7 mouse cellular contexts compared by ENCODE assay signal in the genomic region with DNA sequence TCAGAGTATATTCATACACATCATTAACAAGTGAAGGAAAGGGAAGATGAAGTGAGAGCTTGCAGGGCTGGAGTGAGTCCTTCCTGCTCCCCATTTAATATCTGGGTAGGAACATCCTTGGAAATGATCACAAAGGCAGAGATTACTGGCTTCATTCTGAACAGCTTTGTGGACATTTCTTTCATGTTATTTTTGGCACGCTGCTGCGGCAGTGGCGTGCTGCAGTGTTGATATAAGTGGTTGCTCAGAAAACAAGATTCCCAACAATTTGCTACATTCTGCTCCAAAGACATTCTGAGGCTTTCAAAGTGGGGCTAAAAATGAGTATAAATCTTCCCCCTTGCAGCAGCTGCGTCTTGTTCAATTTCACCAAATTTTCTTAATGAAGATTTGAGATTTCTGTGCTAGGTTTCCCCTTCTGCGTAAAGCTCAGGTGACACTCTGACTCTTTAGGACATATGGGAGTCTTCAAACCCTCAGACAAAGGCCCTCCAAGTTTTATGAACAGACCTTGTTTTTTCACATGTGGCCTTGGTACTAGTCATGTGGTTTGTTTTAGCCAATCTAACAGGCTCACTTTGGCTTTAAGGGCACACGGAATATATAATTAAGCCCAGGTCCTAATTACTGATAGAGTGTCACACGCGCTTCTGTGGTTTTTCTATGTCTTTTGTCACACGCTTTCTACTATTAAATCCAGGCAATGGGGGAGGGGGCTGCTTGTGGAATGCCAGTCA.
A peak's percentile ranks its signal among the peaks of the same experiment; 100 is the strongest.
DNase-seq lines count a peak whose midpoint lies in the region; ATAC-seq and TF ChIP-seq lines count a peak whose summit lies in the region.

No protein-coding gene starts in this region.

- no peak overlapping the region for H3K27ac ChIP-seq in liver, adult 2 months (replicated peaks; ENCODE audit: insufficient read depth, low read depth, low read length)
- H3K27ac ChIP-seq in liver, postnatal 0 days (ENCODE audit: low read depth) = no peak overlapping the region
- H3K27ac ChIP-seq in embryonic facial prominence, embryonic 15.5 days (replicated peaks) = peak overlapping the region; percentile 29; the same call in 1 of the 2 replicates
- H3K27ac ChIP-seq in kidney, adult 2 months (ENCODE audit: insufficient read depth, low read depth, low read length) = no peak overlapping the region

- no peaks in the 10 kb centered on the region for H3K27me3 ChIP-seq in liver, adult 2 months (ENCODE audit: control insufficient read depth, insufficient read depth, low read length)
- no peaks in the 10 kb centered on the region for H3K27me3 ChIP-seq in liver, postnatal 0 days (ENCODE audit: insufficient read depth, low read length)
- no peaks in the 10 kb centered on the region for H3K27me3 ChIP-seq in embryonic facial prominence, embryonic 15.5 days
- H3K27me3 ChIP-seq in kidney, adult 2 months (replicated peaks; ENCODE audit: control insufficient read depth, insufficient read depth, low read length) = no peaks in the 10 kb centered on the region

- no peaks in the 10 kb centered on the region for H3K4me1 ChIP-seq in liver, adult 2 months (ENCODE audit: control insufficient read depth, insufficient read depth, low read length)
- H3K4me1 ChIP-seq in liver, postnatal 0 days (ENCODE audit: insufficient read depth) = no peaks in the 10 kb centered on the region
- peaks cover 7% of the 10 kb centered on the region for H3K4me1 ChIP-seq in embryonic facial prominence, embryonic 15.5 days
- 0 out of 2 replicates have a peak, but pooled peaks cover 3% of the 10 kb centered on the region for H3K4me1 ChIP-seq in kidney, adult 2 months (ENCODE audit: control insufficient read depth, insufficient read depth, low read length)

- WGBS in liver, adult 2 months = 62% methylated on average over 9 of the region's 9 CpGs
- WGBS in liver, postnatal 0 days (ENCODE audit: insufficient replicate concordance) = 77% methylated on average over 9 of the region's 9 CpGs
- WGBS in embryonic facial prominence, embryonic 15.5 days = 34% methylated on average over 9 of the region's 9 CpGs
- WGBS in kidney, adult 2 months = 65% methylated on average over 9 of the region's 9 CpGs

- DNase-seq in liver, adult 2 months (ENCODE audit: extremely low read depth, low read depth, low spot score) = peak; percentile 65
- no peak for DNase-seq in liver, postnatal 0 days
- peak; percentile 52 for DNase-seq in kidney, adult 2 months
- DNase-seq in lung, postnatal 4 days = peak; percentile 31 to 77
- DNase-seq in thymus, postnatal 14 days = no peak
- DNase-seq in layer of hippocampus, postnatal 10 days (ENCODE audit: low spot score in 2 of 2) = no peak

- no peak for ATAC-seq in liver, postnatal 0 days
- ATAC-seq in embryonic facial prominence, embryonic 15.5 days (ENCODE audit: insufficient number of reproducible peaks, low FRiP score, low TSS enrichment, low read depth) = no peak

- no peaks in the 10 kb centered on the region for H3K79me2 ChIP-seq in liver, adult 2 months (ENCODE audit: control insufficient read depth, insufficient read depth, low read length)

- no peaks in the 10 kb centered on the region for H3K9me3 ChIP-seq in liver, postnatal 0 days (ENCODE audit: low read length)
- no peaks in the 10 kb centered on the region for H3K9me3 ChIP-seq in embryonic facial prominence, embryonic 15.5 days (replicated peaks)

- no peak for TF ChIP-seq CTCF in liver, adult 2 months (IDR thresholded peaks at IDR 0.05; ENCODE audit: low read depth, low read length)
- no peak for TF ChIP-seq CTCF in liver, postnatal 0 days (IDR thresholded peaks at IDR 0.05; ENCODE audit: low read depth)
- TF ChIP-seq CTCF in kidney, adult 2 months (conservative IDR thresholded peaks at IDR 0.05; ENCODE audit: insufficient read depth, insufficient read length, low read depth, low read length) = no peak

- no peak for TF ChIP-seq EP300 in liver, postnatal 0 days (IDR thresholded peaks at IDR 0.05; ENCODE audit: low read depth)

- no peak overlapping the region for H3K4me3 ChIP-seq in liver, adult 2 months (ENCODE audit: insufficient read depth, low read depth, low read length)
- H3K4me3 ChIP-seq in liver, postnatal 0 days (ENCODE audit: low read depth, low read length) = no peak overlapping the region
- no peak overlapping the region for H3K4me3 ChIP-seq in embryonic facial prominence, embryonic 15.5 days (replicated peaks)
- no peak overlapping the region for H3K4me3 ChIP-seq in kidney, adult 2 months (ENCODE audit: insufficient read depth, low read depth, low read length)

- H3K9ac ChIP-seq in liver, adult 2 months (ENCODE audit: low read depth, low read length) = no peak overlapping the region
- H3K9ac ChIP-seq in liver, postnatal 0 days (replicated peaks) = no peak overlapping the region
- H3K9ac ChIP-seq in embryonic facial prominence, embryonic 15.5 days = no peak overlapping the region

- no peak overlapping the region for H3K4me2 ChIP-seq in liver, postnatal 0 days (ENCODE audit: low read depth, low read length)
- no peak overlapping the region for H3K4me2 ChIP-seq in embryonic facial prominence, embryonic 15.5 days (replicated peaks)

- TF ChIP-seq POLR2A in liver, adult 2 months (IDR thresholded peaks at IDR 0.05; ENCODE audit: extremely low read depth, insufficient read depth, low read length) = no peak
- TF ChIP-seq POLR2A in kidney, adult 2 months (IDR thresholded peaks at IDR 0.05; ENCODE audit: low read depth, low read length) = no peak

- no peaks in the 10 kb centered on the region for H3K36me3 ChIP-seq in liver, adult 2 months (ENCODE audit: control insufficient read depth, insufficient read depth, low read length)
- H3K36me3 ChIP-seq in liver, postnatal 0 days (replicated peaks; ENCODE audit: insufficient read depth, low read length) = no peaks in the 10 kb centered on the region
- no peaks in the 10 kb centered on the region for H3K36me3 ChIP-seq in embryonic facial prominence, embryonic 15.5 days
- H3K36me3 ChIP-seq in kidney, adult 2 months (ENCODE audit: control insufficient read depth, insufficient read depth, low read length) = no peaks in the 10 kb centered on the region

Comparison
In these comparisons a context has a peak if more than half of its experiments do, and no peak if none do; other contexts are left out.
1. DNase-seq: peak in liver, adult 2 months (single experiment), kidney, adult 2 months (single experiment) and lung, postnatal 4 days (2 of 2); none in liver, postnatal 0 days (single experiment), thymus, postnatal 14 days (single experiment) and layer of hippocampus, postnatal 10 days (0 of 2).